In the genomic region with DNA sequence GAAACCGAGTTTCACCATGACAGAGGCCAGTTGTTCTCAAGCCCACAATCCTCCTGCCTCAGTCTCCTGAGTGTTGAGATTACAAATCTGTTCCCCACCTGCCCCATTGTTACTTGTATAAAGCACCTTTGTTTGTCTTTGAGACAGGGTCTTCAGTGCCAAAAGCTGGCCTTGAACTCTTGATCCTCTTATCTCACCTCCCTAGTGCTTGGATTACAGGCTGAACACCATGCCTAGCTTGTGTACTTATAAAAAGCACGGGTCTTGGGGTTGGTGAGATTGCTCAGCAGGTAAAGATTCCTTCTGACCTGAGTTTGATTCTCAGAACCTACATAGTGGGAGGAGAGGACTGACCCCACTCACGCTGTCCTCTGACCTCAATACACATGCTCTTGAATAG, we compare ENCODE assay signal across 14 mouse cellular contexts.
"Had no signal": no experiment of that assay in that cellular context is flagged by ENCODE, and none has a peak within 500 bp of the region (broad histone marks: within the 10 kb centered on the region; RNA-seq: fewer than 3 reads in every experiment).

No protein-coding gene starts in this region.

- H3K4me1 ChIP-seq: midbrain, embryonic 15.5 days; neural tube, embryonic 13.5 days had no signal

- H3K9ac ChIP-seq: limb, embryonic 12.5 days; liver, embryonic 14.5 days; midbrain, embryonic 15.5 days; neural tube, embryonic 13.5 days had no signal

- DNase-seq: kidney, adult 9 months; kidney, postnatal 4 days; liver; lung, adult 2 months; lung, postnatal 36 days; retina, postnatal 1 day; thymus, postnatal 36 days had no signal

- H3K9me3 ChIP-seq: limb, embryonic 12.5 days; midbrain, embryonic 15.5 days; neural tube, embryonic 13.5 days had no signal

- H3K4me2 ChIP-seq: limb, embryonic 12.5 days; midbrain, embryonic 15.5 days; neural tube, embryonic 13.5 days had no signal

- ATAC-seq: intestine, postnatal 0 days; lung, postnatal 0 days; midbrain, embryonic 15.5 days had no signal

- H3K36me3 ChIP-seq: midbrain, embryonic 15.5 days; neural tube, embryonic 13.5 days had no signal

- H3K27ac ChIP-seq: layer of hippocampus, adult 2 months; limb, embryonic 12.5 days; liver, embryonic 14.5 days; midbrain, embryonic 15.5 days; neural tube, embryonic 13.5 days had no signal

- H3K4me3 ChIP-seq: layer of hippocampus, adult 2 months; limb, embryonic 12.5 days; midbrain, embryonic 15.5 days; neural tube, embryonic 13.5 days had no signal

- H3K27me3 ChIP-seq: limb, embryonic 12.5 days; midbrain, embryonic 15.5 days; neural tube, embryonic 13.5 days had no signal
